Mouse (Mus musculus) midbrain, embryonic 12.5 days (tissue): ENCODE measurements around the gene Pofut1. TPM values are rescaled to one million over a fixed set of nuclear protein-coding genes. Genes with fewer than 3 reads are reported as not detected.
"Not testable (repeated sequence)": the region's sequence is repeated elsewhere in the genome, so short reads cannot be mapped to it uniquely, and the experiment has no call there.

Experiments
- ATAC-seq: fragments of 200-750 bp; cut with Nextera tagmentation; 2 replicates; pipeline ENCODE4 v1.8.0; 2017; ENCODE audit warnings: low read depth, moderate TSS enrichment, moderate library complexity; ENCODE audit not compliant: low FRiP score
- H3K27ac ChIP-seq: fragments of 300-500 bp; sonication (generic); replicated peaks from 2 replicates; pipeline ENCODE4 v1.5.1; 2016; ENCODE audit warnings: mild to moderate bottlenecking
- H3K27me3 ChIP-seq: fragments of 300-500 bp; sonication (generic); 2 replicates; pipeline ENCODE4 v1.6.1; 2016; ENCODE audit warnings: mild to moderate bottlenecking
- H3K36me3 ChIP-seq: fragments of 300-500 bp; sonication (generic); 2 replicates; pipeline ENCODE4 v1.6.1; 2016
- H3K4me1 ChIP-seq: fragments of 300-500 bp; sonication (generic); 2 replicates; pipeline ENCODE4 v1.6.1; 2016
- H3K4me2 ChIP-seq: fragments of 300-500 bp; sonication (generic); replicated peaks from 2 replicates; pipeline ENCODE4 v1.6.1; 2016; ENCODE audit warnings: mild to moderate bottlenecking, moderate library complexity
- H3K4me3 ChIP-seq: fragments of 300-500 bp; sonication (generic); 2 replicates; pipeline ENCODE4 v1.5.1; 2016; ENCODE audit warnings: mild to moderate bottlenecking
- H3K9ac ChIP-seq: fragments of 300-500 bp; sonication (generic); replicated peaks from 2 replicates; pipeline ENCODE4 v1.6.1; 2016; ENCODE audit warnings: mild to moderate bottlenecking, moderate library complexity
- H3K9me3 ChIP-seq: fragments of 300-500 bp; sonication (generic); 2 replicates; pipeline ENCODE4 v1.6.1; 2016; ENCODE audit warnings: mild to moderate bottlenecking
- WGBS: fragments of 180-500 bp; shearing (Covaris S2); methylation state at CpG from one replicate; pipeline ENCODE4 v1.1.7; 2016; 5-methylcytosine and 5-hydroxymethylcytosine counted together
- polyA plus RNA-seq: library from polyadenylated mRNA; unstranded; fragments of >200 nt; fragmentation: Nextera tagmentation; extraction: Ambion mirVana; gene quantifications from 2 replicates; pipeline ENCODE4 v1.2.1, GENCODE M21; 2016

The Pofut1 gene
- polyA plus RNA-seq, 1 experiment from 2014 or later, result 6.2 TPM

GRCm38 (mm10) chr2:153274919-153275247 lies 33.5 kb downstream of the Pofut1 start:
- H3K27me3 ChIP-seq, result no peaks in the 10 kb centered on the region
- H3K36me3 ChIP-seq, result no peaks in the 10 kb centered on the region
- ATAC-seq, result no peak
- no peak overlapping the region for H3K27ac ChIP-seq
- no peak overlapping the region for H3K9ac ChIP-seq
- 79% methylated on average over 6 of the region's 6 CpGs for WGBS
- H3K9me3 ChIP-seq, result no peaks in the 10 kb centered on the region
- no peak overlapping the region for H3K4me3 ChIP-seq
- H3K4me1 ChIP-seq, result peaks cover 3% of the 10 kb centered on the region; the same call in 1 of the 2 replicates
- no peak overlapping the region for H3K4me2 ChIP-seq

- not testable (repeated sequence) for H3K4me3 ChIP-seq, H3K36me3 ChIP-seq, H3K27ac ChIP-seq, ATAC-seq, H3K4me1 ChIP-seq, H3K27me3 ChIP-seq, H3K9ac ChIP-seq, H3K4me2 ChIP-seq, H3K9me3 ChIP-seq
- 81% methylated on average over 3 of the region's 3 CpGs for WGBS
These were observed 34.2 kb downstream of the Pofut1 start for GRCm38 (mm10) chr2:153275577-153275976.

DNA sequence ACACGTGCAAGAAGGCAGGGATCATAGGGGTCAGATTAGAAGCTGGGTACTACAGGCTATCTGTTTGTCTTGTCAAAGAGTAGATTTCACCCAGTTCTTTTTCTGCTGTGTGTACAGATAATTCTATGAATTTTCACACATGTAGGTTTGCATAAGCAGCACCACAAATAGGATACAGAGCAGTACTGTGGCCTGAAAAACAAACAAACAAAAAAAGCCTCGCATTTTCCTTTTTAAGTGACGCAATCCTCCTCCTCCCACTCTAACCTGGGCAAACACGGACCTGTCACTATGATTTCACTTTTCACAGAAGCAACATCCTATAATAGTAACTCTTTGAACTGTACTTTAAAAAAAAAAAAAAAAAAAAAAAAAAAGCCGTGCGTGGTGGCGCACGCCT lies 35.1 kb downstream of the Pofut1 start:
- H3K4me2 ChIP-seq, result no peak overlapping the region
- no peak for ATAC-seq
- H3K27ac ChIP-seq, result no peak overlapping the region
- H3K4me3 ChIP-seq, result no peak overlapping the region
- no peaks in the 10 kb centered on the region for H3K9me3 ChIP-seq
- H3K27me3 ChIP-seq, result no peaks in the 10 kb centered on the region
- H3K4me1 ChIP-seq, result peaks cover 3% of the 10 kb centered on the region; the same call in 1 of the 2 replicates
- WGBS, result 94% methylated on average over 8 of the region's 8 CpGs
- H3K36me3 ChIP-seq, result no peaks in the 10 kb centered on the region
- no peak overlapping the region for H3K9ac ChIP-seq

DNA sequence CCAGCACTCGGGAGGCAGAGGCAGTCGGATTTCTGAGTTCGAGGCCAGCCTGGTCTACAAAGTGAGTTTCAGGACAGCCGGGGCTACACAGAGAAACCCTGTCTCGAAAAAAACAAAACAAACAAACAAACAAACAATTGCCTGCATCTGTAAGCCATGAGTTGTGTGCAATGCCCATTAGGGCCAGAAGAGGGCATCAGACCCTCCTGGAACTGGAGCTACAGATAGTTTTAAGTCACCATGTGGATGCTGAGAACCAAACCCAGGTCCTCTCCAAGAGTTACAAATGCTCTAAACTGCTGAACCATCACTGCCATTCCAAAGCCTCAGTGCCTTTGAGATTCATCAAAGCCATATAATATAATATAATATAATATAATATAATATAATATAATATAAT lies 35.5 kb downstream of the Pofut1 start:
- not testable (repeated sequence) for ATAC-seq, H3K9me3 ChIP-seq, H3K36me3 ChIP-seq, H3K4me3 ChIP-seq, H3K9ac ChIP-seq, H3K27me3 ChIP-seq, H3K4me1 ChIP-seq, H3K27ac ChIP-seq, H3K4me2 ChIP-seq
- WGBS, result 91% methylated on average over 5 of the region's 5 CpGs

DNA sequence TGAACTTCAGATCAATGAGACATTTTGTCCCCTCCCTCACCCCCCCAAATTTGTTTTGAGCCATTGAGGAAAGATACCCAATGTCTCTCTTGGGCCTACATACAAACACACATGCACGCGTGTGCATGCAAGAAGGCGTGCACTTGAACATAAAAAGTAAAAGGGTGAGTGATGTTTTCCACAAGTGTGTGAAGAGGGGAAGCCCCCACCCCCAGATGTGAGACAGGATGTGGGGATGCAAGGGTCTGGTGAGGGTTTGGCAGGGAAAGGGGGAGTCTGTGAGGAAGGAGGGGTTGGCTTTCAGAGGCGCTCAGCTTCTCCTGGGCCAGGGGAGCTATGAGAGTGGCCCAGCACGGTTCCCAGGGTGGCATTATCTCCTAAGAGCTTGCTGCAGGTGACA lies 37.0 kb downstream of the Pofut1 start:
- 83% methylated on average over 5 of the region's 5 CpGs for WGBS
- no peak overlapping the region for H3K4me2 ChIP-seq
- H3K9me3 ChIP-seq, result no peaks in the 10 kb centered on the region
- no peak overlapping the region for H3K27ac ChIP-seq
- no peak overlapping the region for H3K9ac ChIP-seq
- H3K4me3 ChIP-seq, result no peak overlapping the region
- no peaks in the 10 kb centered on the region for H3K4me1 ChIP-seq
- no peaks in the 10 kb centered on the region for H3K36me3 ChIP-seq
- no peaks in the 10 kb centered on the region for H3K27me3 ChIP-seq
- no peak for ATAC-seq

- 84% methylated on average over 6 of the region's 6 CpGs for whole genome bisulfite sequencing
- H3K27ac ChIP-seq, result no peak overlapping the region
These were observed 42.6 kb downstream of the Pofut1 start for GRCm38 (mm10) chr2:153283919-153284318.

GRCm38 (mm10) chr2:153286524-153286923 lies 45.2 kb downstream of the Pofut1 start:
- Histone ChIP-seq H3K36me3 (no peaks in the 10 kb centered on the region), H3K4me3 (no peak overlapping the region), H3K27ac (no peak overlapping the region), H3K4me1 (peaks cover 3% of the 10 kb centered on the region; the same call in 1 of the 2 replicates), H3K9me3 (no peaks in the 10 kb centered on the region), H3K4me2 (no peak overlapping the region), H3K27me3 (no peaks in the 10 kb centered on the region), H3K9ac (no peak overlapping the region)
- ATAC-seq, result no peak
- 85% methylated on average over 4 of the region's 4 CpGs for WGBS

More at GRCm38 (mm10) chr2:153283919-153284318, 42.6 kb downstream of the Pofut1 start:
- Histone ChIP-seq H3K27me3 (no peaks in the 10 kb centered on the region), H3K4me1 (no peaks in the 10 kb centered on the region), H3K9me3 (no peaks in the 10 kb centered on the region), H3K4me3 (no peak overlapping the region), H3K4me2 (no peak overlapping the region), H3K9ac (no peak overlapping the region), H3K36me3 (no peaks in the 10 kb centered on the region)
- no peak for ATAC-seq

DNA sequence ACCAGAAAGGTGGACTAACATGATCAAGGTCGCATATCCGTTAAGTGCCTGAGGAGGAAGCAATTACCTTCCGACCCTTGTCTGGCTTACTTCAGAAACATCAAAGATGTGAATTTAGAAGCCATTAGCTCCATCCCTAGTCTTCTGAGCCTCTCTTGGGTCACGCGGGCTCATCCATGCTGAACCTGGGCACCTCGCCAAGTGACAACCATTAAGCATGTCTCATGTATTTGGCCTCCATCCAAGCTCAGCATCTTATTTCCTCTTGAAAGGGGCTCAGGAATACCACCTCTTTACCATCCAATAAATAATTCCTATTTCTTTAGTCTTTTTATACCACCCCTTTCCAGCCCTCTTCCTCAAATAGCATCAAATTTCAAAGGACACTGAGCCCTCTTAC lies 46.5 kb downstream of the Pofut1 start:
- no peaks in the 10 kb centered on the region for H3K27me3 ChIP-seq
- no peak overlapping the region for H3K9ac ChIP-seq
- H3K36me3 ChIP-seq, result no peaks in the 10 kb centered on the region
- H3K9me3 ChIP-seq, result no peaks in the 10 kb centered on the region
- H3K4me1 ChIP-seq, result peaks cover 14% of the 10 kb centered on the region
- no peak overlapping the region for H3K4me3 ChIP-seq
- no peak for ATAC-seq
- no peak overlapping the region for H3K27ac ChIP-seq
- no peak overlapping the region for H3K4me2 ChIP-seq
- 81% methylated on average over 6 of the region's 6 CpGs for WGBS

DNA sequence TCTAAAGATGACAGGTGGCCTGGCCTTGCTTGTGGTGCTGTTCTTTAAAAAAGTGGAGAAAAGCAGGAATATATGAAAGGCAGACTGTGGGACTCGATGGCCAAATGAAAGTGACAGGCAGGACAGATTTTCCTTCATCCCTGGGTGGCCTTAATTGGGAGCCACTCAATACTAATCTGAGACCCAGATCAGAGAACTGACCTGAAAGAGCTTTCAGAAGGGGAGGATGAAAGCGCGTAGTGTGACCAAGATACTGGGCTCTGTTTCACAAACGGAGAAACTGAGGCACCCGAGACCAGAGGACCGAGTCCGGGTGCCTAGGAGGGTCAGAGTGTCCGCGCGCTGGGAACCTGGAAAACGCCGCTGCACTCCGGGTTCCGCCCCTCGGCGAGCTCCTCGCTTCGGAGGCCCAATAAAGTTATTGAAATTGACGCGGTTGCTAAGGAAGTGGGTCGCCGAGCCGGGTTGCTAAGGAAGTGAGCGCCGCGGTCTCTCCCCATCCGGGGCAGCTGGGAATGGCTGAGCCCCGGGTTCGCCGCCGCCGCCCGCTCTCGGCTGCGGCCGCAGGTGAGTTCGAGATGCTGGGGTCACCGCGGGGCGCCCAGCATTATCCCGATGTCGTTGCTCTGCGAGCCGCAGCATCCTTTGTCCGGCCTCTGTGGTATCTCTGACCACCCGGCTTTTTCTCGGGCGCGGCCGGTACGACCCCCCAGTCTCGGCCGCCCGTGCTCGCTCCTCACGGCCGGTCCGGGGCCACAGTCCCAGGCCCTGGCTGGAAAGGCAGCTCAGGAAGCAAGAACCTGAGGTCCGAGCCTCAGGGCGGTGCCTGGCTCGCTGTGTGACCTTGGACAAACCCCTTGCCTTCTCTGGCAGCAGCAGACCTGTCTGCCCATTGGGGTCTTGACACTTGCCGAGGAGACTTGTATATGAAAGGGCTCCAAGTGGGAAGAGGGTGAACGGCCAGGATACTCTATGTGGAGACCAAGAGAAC lies 49.9 kb downstream of the Pofut1 start, which contains the start of gene Kif3b:
Gene Kif3b, plus strand, starts transcription at position 476 of the 991 bp plus-strand sequence.
- Histone ChIP-seq H3K27ac (0 out of 2 replicates have a peak within 1 kb of the TSS, but pooled peaks have one; percentile 30), H3K4me3 (peak within 1 kb of the TSS; percentile 91), H3K36me3 (no peaks in the 10 kb centered on the region), H3K9me3 (no peaks in the 10 kb centered on the region), H3K4me2 (peak within 1 kb of the TSS; percentile 86), H3K9ac (peak within 1 kb of the TSS; percentile 93), H3K27me3 (no peaks in the 10 kb centered on the region), H3K4me1 (peaks cover 14% of the 10 kb centered on the region)
- peak; percentile 93 for ATAC-seq
- under 1% methylated on average over 62 of the region's 63 CpGs for WGBS

DNA sequence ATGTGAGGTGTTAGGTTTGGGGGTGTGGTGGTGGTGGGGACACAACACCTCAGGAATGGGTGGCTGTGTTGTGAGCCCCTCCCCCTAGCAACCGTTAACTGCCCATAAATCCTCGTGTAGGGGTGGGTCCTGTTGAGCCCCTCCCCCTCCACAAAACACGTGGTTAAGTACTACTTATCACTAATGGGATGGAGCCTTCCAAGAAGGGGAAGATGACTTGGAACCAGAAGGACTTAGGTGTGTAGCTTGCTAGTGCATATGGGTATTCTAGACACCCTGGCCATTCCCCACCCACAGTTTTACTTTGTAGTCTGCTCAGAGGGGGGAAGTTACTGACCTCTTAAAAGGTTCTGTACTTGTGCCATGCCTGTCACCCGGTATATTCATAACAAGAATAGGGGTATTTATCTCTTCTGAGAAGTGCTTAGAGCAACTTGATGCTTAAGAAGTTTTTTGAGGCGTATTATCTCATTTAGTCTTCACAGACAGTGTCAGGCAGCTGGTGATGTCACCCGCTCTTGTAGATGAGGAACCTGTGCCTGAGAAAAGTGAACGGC lies 51.0 kb downstream of the Pofut1 start:
- peak overlapping the region; percentile 91 for H3K4me3 ChIP-seq
- H3K4me1 ChIP-seq, result peaks cover 14% of the 10 kb centered on the region
- H3K36me3 ChIP-seq, result no peaks in the 10 kb centered on the region
- peak overlapping the region; percentile 93; the same call in 1 of the 2 replicates for H3K9ac ChIP-seq
- no peak overlapping the region for H3K27ac ChIP-seq
- 52% methylated on average over 7 of the region's 7 CpGs for WGBS
- H3K4me2 ChIP-seq, result peak overlapping the region; percentile 86
- ATAC-seq, result no peak
- H3K27me3 ChIP-seq, result no peaks in the 10 kb centered on the region
- H3K9me3 ChIP-seq, result no peaks in the 10 kb centered on the region

- no peak for ATAC-seq
- Histone ChIP-seq H3K9me3 (no peaks in the 10 kb centered on the region), H3K27ac (no peak overlapping the region), H3K36me3 (no peaks in the 10 kb centered on the region), H3K4me1 (peaks cover 14% of the 10 kb centered on the region), H3K27me3 (no peaks in the 10 kb centered on the region), H3K9ac (no peak overlapping the region), H3K4me2 (no peak overlapping the region), H3K4me3 (no peak overlapping the region)
- 87% methylated on average over 4 of the region's 4 CpGs for WGBS
These were observed 53.9 kb downstream of the Pofut1 start for GRCm38 (mm10) chr2:153295196-153295595.

DNA sequence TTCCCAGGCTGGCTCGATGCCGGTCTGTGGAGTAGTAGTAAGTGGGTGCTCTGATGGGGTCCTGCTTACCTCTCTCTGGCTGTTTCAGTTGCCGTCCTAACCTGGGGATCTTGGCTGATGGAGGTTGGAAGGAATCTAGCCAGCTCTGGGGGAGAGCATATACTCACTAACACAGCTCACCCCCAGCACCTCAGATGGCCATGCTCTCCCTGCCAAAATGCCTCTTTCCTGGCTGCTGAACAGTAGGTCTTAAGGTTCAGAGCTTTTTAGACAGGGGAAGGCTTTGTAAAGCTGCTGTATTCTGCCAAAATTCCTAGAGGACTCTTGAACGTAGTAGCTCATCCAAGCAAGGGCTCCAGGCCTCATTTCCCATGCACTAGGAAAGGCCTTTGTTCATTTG lies 56.4 kb downstream of the Pofut1 start:
- H3K4me2 ChIP-seq, result no peak overlapping the region
- no peak overlapping the region for H3K9ac ChIP-seq
- H3K27ac ChIP-seq, result no peak overlapping the region

More for the DNA sequence above, 56.4 kb downstream of the Pofut1 start:
- Histone ChIP-seq H3K27me3 (no peaks in the 10 kb centered on the region), H3K4me1 (no peaks in the 10 kb centered on the region), H3K9me3 (no peaks in the 10 kb centered on the region), H3K4me3 (no peak overlapping the region), H3K36me3 (no peaks in the 10 kb centered on the region)
- no peak for ATAC-seq
- 86% methylated on average over 4 of the region's 4 CpGs for WGBS
